Mouse (Mus musculus): ENCODE results near the gene Cald1. TPM values are rescaled to one million over a fixed set of nuclear protein-coding genes. Genes with fewer than 3 reads are reported as not detected.
A peak's percentile ranks its signal among the peaks of the same experiment; 100 is the strongest.

Gene Cald1
- polyA plus RNA-seq, 1 experiment from 2014 or later = 76.2 TPM

DNA sequence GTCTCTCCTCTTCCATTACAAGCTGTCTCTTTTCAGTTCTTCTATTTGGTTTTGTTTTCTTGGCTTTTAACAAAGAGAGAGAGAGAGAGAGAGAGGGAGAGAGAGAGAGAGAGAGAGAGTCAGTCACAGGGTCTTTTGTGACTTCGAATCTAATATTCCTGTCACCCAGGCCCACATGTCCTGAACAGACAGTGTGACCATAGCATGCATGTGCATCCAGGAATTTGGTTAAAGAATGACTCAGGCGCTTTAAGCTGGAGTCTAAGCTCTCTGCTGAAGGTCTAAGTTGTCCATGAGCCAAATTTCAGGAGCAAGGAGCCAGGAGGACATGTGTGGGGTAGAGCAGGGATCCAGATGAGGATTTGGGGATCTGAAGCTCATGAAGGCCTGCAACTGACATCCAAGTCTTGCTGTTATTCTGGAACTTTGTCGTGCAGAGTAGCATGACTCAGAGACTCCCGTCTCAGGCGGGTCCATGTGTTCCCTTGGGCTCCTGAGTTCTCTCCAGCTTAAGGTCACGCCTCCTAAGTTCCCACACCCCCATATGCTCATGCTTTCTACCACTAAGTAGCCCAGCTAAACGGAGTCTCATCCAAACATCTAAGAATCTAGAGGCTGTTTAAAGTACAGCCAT is 152.3 kb downstream of the Cald1 start:
- Histone ChIP-seq H3K9me3 (replicated peaks) (no peaks in the 10 kb centered on the region), H3K4me3 (no peak overlapping the region), H3K27me3 (replicated peaks) (no peaks in the 10 kb centered on the region), H3K27ac (no peak overlapping the region), H3K4me2 (no peak overlapping the region), H3K36me3 (peaks cover 14% of the 10 kb centered on the region; the same call in 1 of the 2 replicates), H3K4me1 (peaks cover 5% of the 10 kb centered on the region; the same call in 1 of the 2 replicates), H3K9ac (no peak overlapping the region)
- 57% methylated on average over 7 of the region's 7 CpGs for WGBS (ENCODE audit: insufficient replicate concordance)
- ATAC-seq = no peak

DNA sequence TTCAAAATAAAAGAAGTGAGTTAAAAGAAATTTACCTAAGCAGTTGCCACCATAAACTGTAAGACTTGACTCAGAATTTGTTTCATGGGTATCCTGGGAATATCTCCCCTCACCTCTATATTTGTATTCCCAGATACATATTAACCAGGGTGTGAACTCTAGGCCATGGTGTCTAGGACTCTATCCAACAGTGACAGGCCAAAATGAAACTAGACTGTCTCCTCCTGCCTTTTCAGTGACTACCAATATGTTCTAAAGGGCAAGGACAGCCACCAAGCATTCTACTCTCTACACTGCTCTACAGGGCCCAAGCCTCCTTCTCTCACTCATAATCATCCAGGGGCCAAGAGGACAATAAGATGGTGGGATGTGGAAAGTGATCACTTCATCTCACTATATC is 153.3 kb downstream of the Cald1 start:
- no peak for ATAC-seq
- H3K27ac ChIP-seq = no peak overlapping the region
- H3K4me1 ChIP-seq = peaks cover 5% of the 10 kb centered on the region; the same call in 1 of the 2 replicates
- H3K4me3 ChIP-seq = no peak overlapping the region
- H3K9ac ChIP-seq = no peak overlapping the region
- peaks cover 14% of the 10 kb centered on the region; the same call in 1 of the 2 replicates for H3K36me3 ChIP-seq
- no peaks in the 10 kb centered on the region for H3K27me3 ChIP-seq (replicated peaks)
- H3K4me2 ChIP-seq = no peak overlapping the region
- no peaks in the 10 kb centered on the region for H3K9me3 ChIP-seq (replicated peaks)

DNA sequence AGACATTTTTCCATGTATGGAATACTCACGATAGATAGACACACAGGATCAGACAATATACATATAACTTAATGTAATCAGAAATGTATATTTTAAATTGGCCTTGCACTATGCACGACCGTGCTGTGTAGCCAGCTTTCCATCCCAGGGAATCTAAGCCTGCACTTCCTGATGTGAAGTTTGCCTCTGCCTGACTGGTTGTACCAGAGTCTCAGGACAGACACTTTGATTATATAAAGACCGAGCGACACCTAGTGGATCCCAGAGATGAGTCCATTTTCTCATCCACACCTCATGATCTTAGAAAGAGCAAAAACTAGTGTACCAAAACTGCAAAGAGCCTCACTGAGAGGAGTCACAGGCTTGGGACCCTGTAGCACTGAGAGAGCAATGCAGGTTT is 156.1 kb downstream of the Cald1 start:
- H3K4me1 ChIP-seq = peaks cover 3% of the 10 kb centered on the region; the same call in 1 of the 2 replicates
- 26% methylated on average over 5 of the region's 5 CpGs for WGBS (ENCODE audit: insufficient replicate concordance)
- H3K9me3 ChIP-seq (replicated peaks) = no peaks in the 10 kb centered on the region
- no peak overlapping the region for H3K9ac ChIP-seq
- no peak overlapping the region for H3K4me3 ChIP-seq
- no peaks in the 10 kb centered on the region for H3K27me3 ChIP-seq (replicated peaks)
- H3K36me3 ChIP-seq = peaks cover 20% of the 10 kb centered on the region
- no peak overlapping the region for H3K4me2 ChIP-seq
- H3K27ac ChIP-seq = no peak overlapping the region
- ATAC-seq = no peak

DNA sequence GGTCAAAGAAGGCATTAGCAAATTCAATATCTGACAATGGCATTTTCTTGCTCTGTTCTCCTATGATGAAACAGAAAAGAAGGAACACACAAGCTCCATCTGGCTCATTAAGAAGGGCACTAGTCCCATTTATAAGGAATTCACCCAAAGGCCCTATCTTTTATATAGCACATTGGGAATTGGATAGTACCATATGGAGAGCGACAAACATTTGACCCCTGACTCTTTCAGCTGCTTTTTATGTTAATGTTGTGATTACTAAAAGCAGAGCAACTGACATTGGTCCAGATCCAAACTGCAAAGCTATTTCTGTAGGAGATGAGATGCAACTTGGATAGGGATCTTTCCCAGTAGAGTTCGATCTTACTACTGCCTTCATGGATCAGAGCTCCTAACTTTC is 160.0 kb downstream of the Cald1 start:
- no peak overlapping the region for H3K4me3 ChIP-seq
- no peak for ATAC-seq
- no peak overlapping the region for H3K9ac ChIP-seq
- peaks cover 5% of the 10 kb centered on the region; the same call in 1 of the 2 replicates for H3K4me1 ChIP-seq
- peaks cover 31% of the 10 kb centered on the region for H3K36me3 ChIP-seq
- 85% methylated on average over 2 of the region's 2 CpGs for WGBS (ENCODE audit: insufficient replicate concordance)
- no peak overlapping the region for H3K27ac ChIP-seq
- H3K4me2 ChIP-seq = no peak overlapping the region
- no peaks in the 10 kb centered on the region for H3K9me3 ChIP-seq (replicated peaks)
- H3K27me3 ChIP-seq (replicated peaks) = no peaks in the 10 kb centered on the region

DNA sequence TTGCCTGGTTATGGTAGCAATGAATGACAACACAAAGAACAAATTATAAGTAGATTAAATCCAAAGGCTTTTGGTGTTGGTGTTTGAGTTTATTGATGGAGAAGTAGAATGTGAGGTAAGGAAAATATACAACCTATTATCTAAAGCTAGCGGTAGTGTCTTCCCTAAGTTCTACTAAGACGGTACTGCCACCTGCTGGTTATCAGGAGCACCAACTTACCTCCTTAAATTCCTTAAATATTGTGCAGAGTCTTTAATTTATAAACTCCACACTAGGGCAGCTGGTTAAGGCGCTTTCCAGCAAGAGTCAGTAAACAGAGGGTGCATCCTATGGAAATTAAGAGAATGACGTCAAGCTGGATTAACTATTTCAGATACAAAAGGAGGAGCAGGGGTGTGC is 161.7 kb downstream of the Cald1 start:
- WGBS (ENCODE audit: insufficient replicate concordance) = 42% methylated on average over 4 of the region's 4 CpGs
- ATAC-seq = no peak

DNA sequence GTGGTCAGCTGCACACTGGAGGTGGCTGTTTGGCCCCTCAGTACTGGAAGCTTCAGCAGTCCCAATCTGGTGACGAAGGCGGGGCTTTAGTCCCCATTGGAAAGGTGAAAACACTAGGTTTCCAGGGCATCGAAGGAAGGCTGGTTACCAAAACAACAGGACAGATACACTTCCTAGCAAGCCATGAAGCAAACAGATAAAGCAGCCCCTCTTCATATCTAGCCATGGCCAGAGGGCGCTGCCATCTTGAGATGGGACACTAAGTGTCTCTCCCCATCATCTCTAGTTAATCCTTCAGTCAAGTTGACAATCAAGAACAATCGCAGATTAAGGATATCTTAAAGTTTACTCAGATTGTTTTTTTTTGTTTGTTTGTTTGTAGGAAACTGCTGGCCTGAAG is 167.4 kb downstream of the Cald1 start:
- peaks cover 44% of the 10 kb centered on the region for H3K36me3 ChIP-seq
- H3K4me2 ChIP-seq = no peak overlapping the region
- no peak overlapping the region for H3K4me3 ChIP-seq
- no peak overlapping the region for H3K9ac ChIP-seq
- H3K9me3 ChIP-seq (replicated peaks) = no peaks in the 10 kb centered on the region
- WGBS (ENCODE audit: insufficient replicate concordance) = 61% methylated on average over 5 of the region's 5 CpGs
- H3K4me1 ChIP-seq = peaks cover 23% of the 10 kb centered on the region
- H3K27me3 ChIP-seq (replicated peaks) = no peaks in the 10 kb centered on the region
- 0 out of 2 replicates have a peak, but pooled peaks have one; percentile 59 for ATAC-seq
- no peak overlapping the region for H3K27ac ChIP-seq

More for the DNA sequence above, 161.7 kb downstream of the Cald1 start:
- Histone ChIP-seq H3K4me2 (no peak overlapping the region), H3K27ac (no peak overlapping the region), H3K4me3 (no peak overlapping the region), H3K9ac (no peak overlapping the region), H3K9me3 (replicated peaks) (no peaks in the 10 kb centered on the region), H3K36me3 (peaks cover 39% of the 10 kb centered on the region), H3K4me1 (peaks cover 5% of the 10 kb centered on the region; the same call in 1 of the 2 replicates), H3K27me3 (replicated peaks) (no peaks in the 10 kb centered on the region)

DNA sequence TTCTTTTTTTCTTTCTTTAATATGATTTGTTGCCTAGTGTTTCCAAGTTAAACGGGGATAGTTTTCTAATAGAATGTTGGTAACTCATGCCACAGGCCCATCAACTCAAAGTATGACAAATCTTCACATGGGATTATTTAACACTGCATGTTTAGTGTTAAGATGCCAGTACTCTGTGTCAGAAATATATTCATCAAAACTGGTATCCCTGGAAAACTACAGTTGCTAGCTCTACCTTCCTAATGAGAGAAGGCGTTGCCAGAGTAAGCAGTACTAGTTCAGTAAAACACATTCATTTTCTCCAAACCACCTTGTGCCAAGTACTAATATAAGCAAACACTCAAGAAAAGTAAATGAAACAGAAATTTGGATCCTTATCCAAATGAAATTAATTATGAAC is 171.7 kb downstream of the Cald1 start:
- Histone ChIP-seq H3K4me3 (no peak overlapping the region), H3K9me3 (replicated peaks) (no peaks in the 10 kb centered on the region), H3K4me1 (peaks cover 20% of the 10 kb centered on the region), H3K27me3 (replicated peaks) (no peaks in the 10 kb centered on the region), H3K9ac (no peak overlapping the region), H3K4me2 (no peak overlapping the region), H3K36me3 (peaks cover 42% of the 10 kb centered on the region), H3K27ac (no peak overlapping the region)
- WGBS (ENCODE audit: insufficient replicate concordance) = 82% methylated on average over 2 of the region's 2 CpGs
- no peak for ATAC-seq

DNA sequence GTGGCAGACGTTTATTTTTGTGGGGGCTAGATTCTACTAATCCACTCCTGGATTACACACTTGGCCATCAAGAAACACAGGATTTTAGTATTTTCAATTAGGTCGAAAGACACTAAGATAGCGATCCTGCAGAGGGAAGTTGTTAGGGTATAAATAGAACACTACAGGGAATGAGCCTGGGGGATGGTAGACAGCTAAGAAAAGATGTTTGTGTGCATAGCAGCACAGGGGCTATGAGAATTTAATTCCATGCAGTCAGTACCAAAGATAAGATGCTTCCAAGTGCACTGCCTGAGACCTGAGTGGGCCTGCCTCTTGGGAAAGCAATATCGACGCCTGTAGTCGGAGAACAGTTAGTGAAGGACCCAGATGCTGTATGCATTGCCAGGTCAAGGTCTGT is 172.2 kb downstream of the Cald1 start:
- Histone ChIP-seq H3K27ac (no peak overlapping the region), H3K9me3 (replicated peaks) (no peaks in the 10 kb centered on the region), H3K27me3 (replicated peaks) (no peaks in the 10 kb centered on the region), H3K4me3 (no peak overlapping the region), H3K4me2 (no peak overlapping the region), H3K9ac (no peak overlapping the region), H3K4me1 (peaks cover 19% of the 10 kb centered on the region), H3K36me3 (peaks cover 40% of the 10 kb centered on the region)
- no peak for ATAC-seq
- WGBS (ENCODE audit: insufficient replicate concordance) = 59% methylated on average over 6 of the region's 6 CpGs

DNA sequence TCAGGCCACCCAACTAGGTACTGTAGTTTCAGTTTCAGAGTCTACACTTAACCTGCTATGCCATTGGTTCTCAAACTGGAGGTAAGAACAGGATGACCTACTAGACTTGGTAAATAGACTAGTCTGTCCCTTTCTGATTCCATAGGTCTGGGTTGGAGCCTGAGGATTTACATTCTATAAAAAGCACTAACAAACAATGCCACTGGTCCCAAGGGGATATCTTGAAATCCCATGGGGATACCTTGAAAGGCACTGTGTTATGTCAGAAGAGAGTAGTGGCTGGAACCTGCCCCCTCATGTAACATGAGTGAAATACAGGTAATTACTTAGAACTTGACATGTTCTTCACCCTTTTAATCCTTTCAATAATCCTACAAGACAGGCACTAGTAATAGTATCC is 178.1 kb downstream of the Cald1 start:
- Histone ChIP-seq H3K9me3 (replicated peaks) (no peaks in the 10 kb centered on the region), H3K4me3 (no peak overlapping the region), H3K27ac (no peak overlapping the region), H3K27me3 (replicated peaks) (no peaks in the 10 kb centered on the region), H3K4me2 (no peak overlapping the region), H3K36me3 (peaks cover 10% of the 10 kb centered on the region; the same call in 1 of the 2 replicates), H3K9ac (no peak overlapping the region), H3K4me1 (peaks cover 4% of the 10 kb centered on the region; the same call in 1 of the 2 replicates)
- no peak for ATAC-seq

DNA sequence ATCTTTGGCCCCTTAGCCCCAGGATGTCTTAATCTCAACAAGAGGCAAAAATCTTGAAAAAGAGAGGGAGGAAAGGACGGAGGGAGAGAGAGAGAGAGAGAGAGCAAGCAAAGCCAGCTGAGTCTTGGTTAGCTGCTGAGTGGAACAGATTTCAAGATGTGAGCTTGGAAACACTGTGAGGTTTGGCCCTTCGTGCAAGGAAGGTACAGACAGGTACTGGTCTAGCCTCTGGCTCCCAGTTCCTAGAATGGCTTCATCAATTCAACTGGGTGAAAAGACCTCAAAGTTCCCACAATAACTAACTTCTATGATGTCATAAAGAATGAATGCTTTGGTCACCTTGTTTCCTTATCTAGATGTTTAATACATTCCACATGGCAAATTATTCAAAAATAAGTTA is 178.8 kb downstream of the Cald1 start:
- no peaks in the 10 kb centered on the region for H3K9me3 ChIP-seq (replicated peaks)
- H3K27ac ChIP-seq = no peak overlapping the region
- WGBS (ENCODE audit: insufficient replicate concordance) = 67% methylated on average over 2 of the region's 2 CpGs
- no peak for ATAC-seq
- H3K27me3 ChIP-seq (replicated peaks) = no peaks in the 10 kb centered on the region
- peaks cover 7% of the 10 kb centered on the region; the same call in 1 of the 2 replicates for H3K36me3 ChIP-seq
- no peak overlapping the region for H3K4me3 ChIP-seq
- peaks cover 4% of the 10 kb centered on the region; the same call in 1 of the 2 replicates for H3K4me1 ChIP-seq
- no peak overlapping the region for H3K9ac ChIP-seq
- no peak overlapping the region for H3K4me2 ChIP-seq

DNA sequence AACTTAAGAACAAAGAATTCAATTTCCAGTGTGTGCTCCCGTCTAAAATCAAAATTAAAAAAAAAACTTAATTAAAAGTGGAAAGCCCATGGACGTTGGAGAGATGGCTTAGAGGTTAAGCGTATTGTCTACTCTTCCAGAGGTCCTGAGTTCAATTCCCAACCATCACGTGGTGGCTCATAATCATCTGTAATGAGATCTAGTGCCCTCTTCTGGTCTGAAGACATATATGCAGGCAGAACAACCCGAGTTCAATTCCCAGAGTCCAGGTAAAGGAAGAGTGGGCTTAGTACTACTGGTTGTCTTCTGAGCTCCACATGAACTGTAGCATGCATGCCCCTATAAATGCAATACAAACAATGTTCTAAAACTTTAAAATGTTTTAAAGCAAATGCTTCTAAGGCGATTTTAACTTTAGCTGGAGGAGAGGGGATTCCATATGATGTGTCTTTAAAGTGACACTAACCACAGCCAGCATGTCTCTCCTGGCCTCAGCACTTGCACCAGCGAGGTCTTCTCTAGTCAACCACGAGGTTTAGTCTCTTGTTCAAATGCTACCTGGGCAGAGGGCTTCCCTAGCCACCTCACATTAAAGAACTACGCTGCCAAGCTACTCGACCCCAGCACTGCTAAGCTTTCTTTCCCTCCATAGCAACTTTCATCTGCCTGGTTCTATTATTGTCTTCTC is 179.8 kb downstream of the Cald1 start:
- H3K9me3 ChIP-seq (replicated peaks) = no peaks in the 10 kb centered on the region
- no peak for ATAC-seq

DNA sequence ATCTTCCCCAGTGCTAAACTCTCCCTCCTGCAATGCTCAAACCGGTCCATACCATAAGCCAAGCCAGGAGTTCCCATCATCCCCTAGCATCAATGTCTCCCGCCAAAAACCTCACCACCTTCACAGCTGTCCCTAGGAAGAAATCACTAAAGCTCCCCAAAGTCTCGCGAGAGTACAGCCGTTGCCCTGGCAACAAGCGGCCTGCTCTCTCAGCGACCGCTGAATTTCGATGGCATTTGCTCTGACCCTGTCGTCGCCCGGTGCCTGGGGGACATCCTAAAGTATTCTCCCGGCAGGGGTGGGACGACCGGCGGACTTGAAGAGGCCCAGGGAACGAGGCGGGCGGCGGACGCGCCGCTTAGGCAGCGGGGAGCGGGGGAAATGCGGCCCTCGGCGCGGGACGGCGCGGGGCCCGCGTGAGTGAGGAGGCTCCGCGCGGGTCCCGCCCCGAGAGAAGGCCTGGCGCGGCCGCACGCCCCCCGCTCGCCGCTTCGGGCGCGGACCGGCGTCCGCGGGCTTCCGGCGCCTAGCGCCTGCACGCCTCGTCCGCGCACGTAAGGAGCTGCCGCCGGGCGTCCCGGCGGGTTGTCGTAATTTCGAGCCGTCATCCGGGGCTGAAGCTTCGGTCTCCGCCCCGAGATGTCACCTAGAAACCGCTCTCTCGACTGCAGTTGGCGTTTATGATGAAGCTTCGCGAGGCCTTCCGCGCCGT is 182.1 kb downstream of the Cald1 start, which contains the start of gene Agbl3:
TSS of gene Agbl3 (plus strand) at position 202 of the 712 bp plus-strand sequence.
- Histone ChIP-seq H3K9me3 (replicated peaks) (no peaks in the 10 kb centered on the region), H3K36me3 (0 out of 2 replicates have a peak, but pooled peaks cover 3% of the 10 kb centered on the region), H3K4me1 (peaks cover 6% of the 10 kb centered on the region; the same call in 1 of the 2 replicates), H3K9ac (peak within 1 kb of the TSS; percentile 94), H3K4me2 (peak within 1 kb of the TSS; percentile 94), H3K27me3 (replicated peaks) (no peaks in the 10 kb centered on the region), H3K4me3 (peak within 1 kb of the TSS; percentile 79), H3K27ac (peak within 1 kb of the TSS; percentile 99)
- ATAC-seq = peak; percentile 92
- WGBS (ENCODE audit: insufficient replicate concordance) = under 1% methylated on average over 81 of the region's 81 CpGs

More for the DNA sequence above, 179.8 kb downstream of the Cald1 start:
- 57% methylated on average over 10 of the region's 10 CpGs for WGBS (ENCODE audit: insufficient replicate concordance)
- Histone ChIP-seq H3K4me3 (no peak overlapping the region), H3K4me2 (no peak overlapping the region), H3K27me3 (replicated peaks) (no peaks in the 10 kb centered on the region), H3K9ac (no peak overlapping the region), H3K36me3 (0 out of 2 replicates have a peak, but pooled peaks cover 3% of the 10 kb centered on the region), H3K4me1 (peaks cover 6% of the 10 kb centered on the region; the same call in 1 of the 2 replicates), H3K27ac (no peak overlapping the region)

Data from liver, embryonic 12.5 days (tissue).